Mouse (Mus musculus) right cerebral cortex, postnatal 36 days (tissue): ENCODE results near the gene Bin2.

Experiments used
- DNase-seq, 2 experiments: peaks; one replicate each; pipeline ENCODE4 v3.0.0; 2022; ENCODE audit warnings: low spot score in 2 of 2, mixed read lengths in 1 of 2

The Bin2 gene

DNA sequence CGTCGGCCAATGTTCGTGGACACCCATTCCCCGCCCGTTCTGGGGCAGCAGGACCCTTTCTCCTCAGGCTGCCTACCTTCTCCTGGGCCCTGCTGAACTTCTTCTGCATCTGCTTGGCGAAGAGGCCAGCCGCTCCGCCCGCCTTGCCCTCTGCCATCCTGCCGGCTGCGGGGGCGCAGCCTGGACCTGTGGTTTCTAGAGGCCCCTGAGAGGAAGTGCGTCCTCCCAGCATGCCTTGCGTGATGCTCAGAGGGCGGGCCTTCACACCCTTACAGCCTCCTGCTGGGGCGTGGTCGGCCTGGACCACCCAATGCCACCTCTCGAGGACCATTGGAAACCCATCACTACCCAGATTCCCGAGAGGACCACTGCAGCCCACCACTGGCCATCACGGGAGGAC lies at the start of gene Bin2:
Gene Bin2 (minus strand): TSS at position 217 of the 400 bp plus-strand sequence.
- DNase-seq: no peak

GRCm38 (mm10) chr15:100718572-100718971 lies 49.2 kb upstream of the Bin2 start:
- DNase-seq: no peak

- DNase-seq: no peak
Observed at GRCm38 (mm10) chr15:100717933-100718332, 48.6 kb upstream of the Bin2 start.

DNA sequence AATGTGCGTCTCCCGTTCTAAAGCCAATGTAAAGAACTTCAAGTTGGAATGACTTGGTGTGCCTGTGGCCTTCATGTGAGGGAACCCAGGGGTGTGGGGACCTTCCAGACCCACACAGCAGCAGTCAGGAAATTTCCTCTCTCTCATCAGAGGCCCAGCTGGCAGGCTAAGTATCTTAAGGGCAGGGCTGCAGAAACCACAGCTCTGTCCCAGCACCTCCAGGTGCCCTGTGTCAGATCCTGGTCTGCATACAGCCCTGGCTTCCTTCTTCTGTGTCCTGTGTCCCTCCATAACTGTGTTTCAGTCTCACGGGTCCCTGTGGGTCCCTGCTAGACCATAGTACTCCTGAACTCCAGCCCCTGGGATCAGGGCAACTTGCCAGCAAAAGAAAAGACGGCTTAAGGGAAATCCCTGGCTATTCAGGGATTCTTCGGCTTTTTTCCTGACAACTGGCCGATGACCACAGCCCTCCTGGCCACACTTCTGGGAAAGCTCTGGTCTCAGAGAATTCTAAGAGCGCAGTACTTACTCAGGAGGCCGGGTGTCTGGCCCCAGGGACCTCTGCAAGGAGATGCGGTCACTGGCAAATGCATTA lies 46.1 kb upstream of the Bin2 start:
- no peak for DNase-seq

- no peak for DNase-seq
Observed at GRCm38 (mm10) chr15:100714470-100714869, 45.1 kb upstream of the Bin2 start.

DNA sequence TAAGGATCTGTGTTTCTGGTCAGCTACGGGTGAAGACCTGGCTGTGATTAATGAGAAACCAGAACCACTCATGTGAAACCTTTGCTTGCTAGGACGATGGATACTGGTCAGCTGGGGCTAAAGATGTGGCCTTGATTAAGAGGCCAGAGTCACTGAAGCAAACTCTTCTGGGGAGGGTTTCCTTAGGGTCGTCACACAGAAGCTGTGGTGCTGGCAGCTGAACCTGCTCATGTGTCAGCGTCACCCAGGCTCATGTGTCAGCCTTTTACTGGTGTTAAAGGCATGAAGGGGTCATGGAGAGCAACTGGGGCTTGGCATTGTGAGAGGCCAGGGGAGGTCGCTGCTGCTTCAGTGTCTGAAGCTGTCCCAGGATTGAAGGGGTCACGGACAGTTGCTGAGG lies 41.5 kb upstream of the Bin2 start:
- DNase-seq: no peak

DNA sequence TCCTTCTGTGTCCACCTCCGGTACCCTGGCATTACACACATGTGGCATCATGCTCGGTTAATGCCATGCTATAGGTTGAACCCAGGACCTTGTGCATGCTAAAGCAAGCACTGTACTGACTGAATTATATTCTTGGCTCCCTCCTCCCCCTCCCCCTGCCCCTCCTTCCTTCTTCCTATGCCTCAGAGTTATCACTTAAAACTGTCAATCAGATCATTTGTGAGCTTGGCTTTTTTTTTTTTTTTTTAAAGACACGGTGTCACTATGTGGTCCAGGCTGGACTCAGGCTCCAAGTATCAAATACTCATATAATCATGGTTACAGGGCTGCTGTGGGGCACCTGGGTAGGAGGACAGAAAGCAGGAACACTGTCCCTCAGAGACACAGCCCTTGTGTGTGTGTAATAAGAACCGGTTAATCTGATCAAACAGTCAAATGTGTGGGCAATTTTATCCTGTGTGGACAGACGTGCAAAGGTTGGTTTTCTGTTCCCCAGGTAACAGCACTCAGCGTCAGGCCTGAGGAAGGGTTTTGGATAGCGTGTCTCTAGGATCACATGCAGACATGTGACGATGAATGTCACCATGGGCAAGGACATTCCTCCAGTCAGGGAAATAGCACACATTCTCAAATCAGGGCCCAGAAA lies 39.2 kb upstream of the Bin2 start:
- no peak for DNase-seq

DNA sequence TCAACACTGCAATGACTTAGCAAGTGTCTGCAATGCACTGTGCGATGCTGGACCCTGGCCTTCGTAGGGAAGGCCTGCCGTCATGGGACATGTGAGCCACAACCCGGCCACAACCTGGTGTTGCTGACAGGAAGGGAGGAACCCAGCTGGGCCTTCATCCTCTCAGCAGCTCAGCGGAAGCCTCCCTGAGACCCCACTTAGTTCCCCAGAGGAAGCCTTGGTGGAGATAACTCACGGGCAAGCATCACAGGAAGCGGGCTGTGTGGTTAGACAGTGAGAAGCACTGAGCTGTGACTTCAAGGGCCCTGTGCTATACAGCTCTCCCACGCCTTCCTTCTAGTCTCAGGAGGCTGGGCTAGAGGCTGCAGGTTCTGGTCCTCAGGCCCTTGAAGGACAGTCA lies 36.9 kb upstream of the Bin2 start:
- DNase-seq: no peak

- DNase-seq: no peak
Observed at GRCm38 (mm10) chr15:100705376-100705775, 36.0 kb upstream of the Bin2 start.

DNA sequence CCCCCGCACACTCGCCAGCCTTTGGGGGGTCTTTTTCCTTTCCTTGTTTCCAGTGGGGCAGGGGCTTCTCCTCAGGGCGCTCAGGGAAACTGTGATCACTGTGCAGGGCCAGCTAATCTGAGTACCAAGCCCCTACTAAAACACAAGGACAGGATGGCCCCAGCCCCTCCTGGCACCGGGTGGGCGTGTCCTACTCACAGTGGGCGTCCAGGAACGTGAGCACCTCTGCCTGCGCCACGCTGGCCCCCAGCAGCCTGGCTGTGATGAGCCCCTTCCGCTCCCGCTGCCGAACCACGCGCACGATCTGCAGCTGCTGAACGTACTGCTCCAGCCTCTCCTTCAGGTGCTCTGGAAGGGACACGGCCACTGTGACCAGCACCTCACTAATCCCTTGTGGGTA lies 34.6 kb upstream of the Bin2 start:
- DNase-seq: no peak

GRCm38 (mm10) chr15:100701856-100702255 lies 32.5 kb upstream of the Bin2 start:
- DNase-seq: no peak

DNA sequence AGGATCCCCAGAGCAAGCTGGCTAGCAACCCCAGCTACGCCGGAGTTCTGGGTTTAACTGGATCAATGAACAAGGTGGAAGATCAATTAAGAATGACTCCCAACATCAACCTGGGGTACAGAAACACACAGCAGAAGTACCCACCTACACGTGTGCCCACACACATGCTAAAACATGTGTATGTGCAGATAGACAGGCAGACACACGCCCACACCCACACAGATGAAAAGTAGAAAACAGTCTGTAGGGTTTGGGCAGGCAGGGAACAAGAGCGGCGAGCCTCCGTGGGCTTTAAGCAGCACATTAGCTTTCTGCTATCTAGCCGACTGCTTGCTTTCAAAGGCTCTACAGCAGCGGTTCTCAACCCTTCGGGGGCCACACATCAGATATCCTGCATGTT lies 31.8 kb upstream of the Bin2 start:
- DNase-seq: no peak

GRCm38 (mm10) chr15:100700424-100700823 lies 31.1 kb upstream of the Bin2 start:
- DNase-seq: no peak

DNA sequence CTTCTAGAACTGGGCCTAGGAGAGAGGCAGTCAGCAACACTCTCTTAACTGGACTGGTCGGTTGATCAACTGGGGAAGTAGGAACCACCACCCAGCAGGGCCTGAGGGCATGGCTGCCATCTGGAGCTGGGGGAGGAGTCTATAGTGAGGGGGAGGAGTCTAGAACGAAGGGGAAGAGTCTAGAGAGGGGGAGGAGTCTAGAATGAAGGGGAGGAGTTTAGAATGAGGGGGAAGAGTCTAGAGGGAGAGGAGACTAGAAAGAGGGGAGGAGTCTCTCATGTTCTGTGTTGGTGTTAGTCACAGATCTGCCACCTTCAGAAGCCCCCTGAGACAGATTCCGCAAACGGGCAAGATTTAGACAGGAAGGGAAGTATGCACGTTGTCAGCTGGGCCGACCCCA lies 30.0 kb upstream of the Bin2 start:
- no peak for DNase-seq

DNA sequence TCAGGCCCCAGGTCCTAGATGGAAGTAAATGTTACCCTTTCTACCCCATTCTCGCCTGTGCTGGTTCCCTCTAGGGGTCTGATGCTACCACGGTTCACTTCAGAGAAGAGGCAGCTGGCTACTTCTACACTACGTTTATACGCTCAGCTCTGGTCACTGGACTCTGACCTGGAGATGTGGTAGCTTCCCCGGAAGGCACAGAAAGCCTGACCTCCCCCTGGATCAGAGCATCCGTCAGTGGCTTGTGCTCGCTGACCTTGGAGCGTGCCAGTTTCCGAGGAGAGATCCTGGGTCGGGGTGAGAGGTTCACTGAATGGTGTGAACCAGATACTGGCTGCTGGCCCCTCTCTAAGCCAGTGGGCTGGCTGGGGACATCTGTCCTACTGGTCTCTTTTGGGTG lies 28.7 kb upstream of the Bin2 start:
- no peak for DNase-seq

DNA sequence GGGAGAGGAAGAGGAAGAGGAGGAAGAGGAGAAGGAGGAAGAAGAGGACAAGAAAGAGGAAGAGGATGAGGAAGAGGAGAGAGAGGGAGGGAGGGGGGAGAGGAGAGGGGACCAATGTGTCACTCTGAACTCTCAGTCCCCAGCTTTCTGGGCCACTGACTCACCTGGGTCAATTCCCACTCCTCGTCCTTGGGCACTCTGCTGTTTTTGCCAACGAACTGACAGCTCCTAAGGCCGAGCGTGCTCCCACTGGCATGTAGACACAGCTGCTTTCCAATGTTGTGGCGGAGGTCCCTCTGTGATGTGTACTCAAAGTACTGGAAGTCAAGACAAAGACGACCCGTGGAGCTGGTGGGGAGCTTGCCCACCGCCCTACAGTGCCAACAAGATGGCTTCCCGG lies 25.1 kb upstream of the Bin2 start:
- DNase-seq: no peak

GRCm38 (mm10) chr15:100691990-100692389 lies 22.6 kb upstream of the Bin2 start:
- DNase-seq: no peak

GRCm38 (mm10) chr15:100687430-100687971 lies 18.1 kb upstream of the Bin2 start, which contains the start of gene Cela1:
Gene Cela1, minus strand, starts transcription at chr15:100687921.
- DNase-seq: no peak

DNA sequence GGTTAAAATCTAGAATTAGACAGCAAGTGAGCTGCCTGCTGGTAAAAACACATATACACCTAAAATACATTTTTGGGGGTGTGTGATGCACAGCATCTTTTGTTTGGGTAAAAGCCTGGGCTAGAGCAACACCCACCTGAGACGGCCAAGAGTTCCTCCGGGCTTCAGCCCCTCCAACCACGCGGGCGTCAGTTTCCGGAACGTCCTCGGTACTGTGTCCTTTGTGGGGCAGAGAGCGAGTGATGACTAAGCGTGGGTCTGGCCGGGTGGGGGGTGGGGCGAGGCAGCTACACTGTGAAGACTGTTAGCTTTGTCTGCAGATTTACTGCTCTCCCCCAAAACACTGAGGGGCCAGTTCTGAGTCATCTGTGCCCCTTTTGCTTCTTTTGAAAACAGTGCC lies 17.6 kb upstream of the Bin2 start:
- peak; percentile 16 to 26 for DNase-seq

DNA sequence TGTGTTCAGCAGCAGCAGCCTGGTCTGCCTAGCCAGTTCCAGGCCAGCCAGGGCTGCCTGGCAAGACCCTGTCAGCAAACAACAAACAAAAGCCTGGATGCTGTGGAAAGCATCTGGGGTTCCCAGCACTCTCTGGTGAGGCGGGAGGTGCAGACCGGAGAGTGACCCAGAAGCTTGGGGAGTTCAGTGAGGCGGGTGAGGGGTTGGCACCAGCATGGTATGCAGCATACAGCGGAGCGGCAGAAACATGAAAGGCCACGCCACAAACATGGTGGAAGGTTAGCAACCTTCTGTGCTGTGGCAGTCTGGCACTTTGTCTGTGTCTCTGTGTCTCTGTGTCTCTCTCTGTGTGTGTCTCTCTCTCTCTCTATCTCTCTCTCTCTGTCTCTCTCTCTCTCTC lies 17.1 kb upstream of the Bin2 start:
- no peak for DNase-seq

DNA sequence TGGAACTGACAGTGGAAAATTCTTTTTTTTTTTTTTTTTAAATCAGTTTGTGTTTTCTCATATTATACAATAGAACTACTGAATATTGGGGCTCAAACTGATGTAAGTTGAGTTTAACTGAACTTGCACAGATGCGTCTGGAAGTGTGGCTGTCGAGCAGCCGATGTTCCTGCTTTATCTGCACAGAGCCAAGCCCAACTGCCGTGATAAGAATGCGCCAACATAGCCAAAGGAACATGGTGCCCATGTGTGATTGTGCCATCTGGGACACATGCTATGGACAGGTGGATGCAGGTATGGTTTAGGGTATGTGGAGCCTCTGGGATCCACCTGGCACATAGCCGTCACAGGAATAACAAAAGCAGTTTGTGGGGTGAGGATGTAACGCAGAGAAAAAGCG lies 16.5 kb upstream of the Bin2 start:
- no peak for DNase-seq

DNA sequence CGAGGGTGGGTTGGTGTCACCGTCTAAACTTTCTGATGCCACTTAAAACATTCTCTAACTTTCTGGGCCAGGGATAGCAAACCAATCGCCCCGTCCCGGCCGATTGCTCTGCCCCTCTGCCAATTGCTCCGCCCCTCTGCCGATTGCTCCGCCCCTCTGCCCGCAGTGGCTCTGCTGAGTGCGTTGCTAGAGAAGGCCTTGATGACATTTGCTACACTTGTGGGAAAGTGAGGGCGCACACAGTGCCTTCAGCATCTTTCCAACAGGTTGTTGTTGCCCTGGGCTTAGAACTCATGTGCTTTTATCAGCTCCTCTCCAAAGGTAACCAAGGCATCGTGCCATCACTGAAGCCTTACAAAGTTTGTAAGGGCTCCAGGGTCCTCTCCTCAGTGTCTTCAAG lies 15.9 kb upstream of the Bin2 start:
- no peak for DNase-seq

- no peak for DNase-seq
Observed at GRCm38 (mm10) chr15:100684450-100684849, 15.1 kb upstream of the Bin2 start.

GRCm38 (mm10) chr15:100683041-100683440 lies 13.7 kb upstream of the Bin2 start:
- DNase-seq: peak; percentile 55 to 64
